Mouse (Mus musculus) embryonic facial prominence, embryonic 12.5 days (tissue): ENCODE measurements around the gene Asic2. TPM values are rescaled to one million over a fixed set of nuclear protein-coding genes. Genes with fewer than 3 reads are reported as not detected.
A peak's percentile ranks its signal among the peaks of the same experiment; 100 is the strongest.

ENCODE experiments used
- ATAC-seq: fragments of 200-750 bp; cut with Nextera tagmentation; 2 replicates; pipeline ENCODE4 v1.8.0; 2017; ENCODE audit not compliant: insufficient number of reproducible peaks, insufficient read depth, low FRiP score, low TSS enrichment
- H3K27ac ChIP-seq: fragments of 300-500 bp; sonication (generic); 2 replicates; pipeline ENCODE4 v1.5.1; 2016; ENCODE audit warnings: mild to moderate bottlenecking
- H3K27me3 ChIP-seq: fragments of 300-500 bp; sonication (generic); 2 replicates; pipeline ENCODE4 v1.6.1; 2016; ENCODE audit warnings: mild to moderate bottlenecking, moderate library complexity
- H3K36me3 ChIP-seq: fragments of 300-500 bp; sonication (generic); 2 replicates; pipeline ENCODE4 v1.6.1; 2016; ENCODE audit warnings: mild to moderate bottlenecking
- H3K4me1 ChIP-seq: fragments of 300-500 bp; sonication (generic); 2 replicates; pipeline ENCODE4 v1.6.1; 2016
- H3K4me2 ChIP-seq: fragments of 300-500 bp; sonication (generic); replicated peaks from 2 replicates; pipeline ENCODE4 v1.6.1; 2016; ENCODE audit warnings: mild to moderate bottlenecking, moderate library complexity
- H3K4me3 ChIP-seq: fragments of 300-500 bp; sonication (generic); 2 replicates; pipeline ENCODE4 v1.5.1; 2016; ENCODE audit warnings: mild to moderate bottlenecking
- H3K9ac ChIP-seq: fragments of 300-500 bp; sonication (generic); 2 replicates; pipeline ENCODE4 v1.6.1; 2016; ENCODE audit warnings: mild to moderate bottlenecking, moderate library complexity
- H3K9me3 ChIP-seq: fragments of 300-500 bp; sonication (generic); 2 replicates; pipeline ENCODE4 v1.6.1; 2016; ENCODE audit warnings: mild to moderate bottlenecking, moderate library complexity
- WGBS: fragments of 180-500 bp; shearing (Covaris S2); methylation state at CpG from one replicate; pipeline ENCODE4 v1.1.7; 2016; 5-methylcytosine and 5-hydroxymethylcytosine counted together
- polyA plus RNA-seq: library from polyadenylated mRNA; unstranded; fragments of >200 nt; fragmentation: Nextera tagmentation; extraction: Ambion mirVana; gene quantifications from 2 replicates; pipeline ENCODE4 v1.2.1, GENCODE M21; 2016

The Asic2 gene
- polyA plus RNA-seq, 1 experiment from 2014 or later = 1.3 TPM

GRCm38 (mm10) chr11:81769691-81770260 lies 198.5 kb downstream of the Asic2 start:
- H3K4me3 ChIP-seq = no peak overlapping the region
- WGBS = 65% methylated on average over 5 of the region's 5 CpGs
- no peak overlapping the region for H3K4me2 ChIP-seq
- no peak overlapping the region for H3K9ac ChIP-seq
- ATAC-seq = no peak
- H3K36me3 ChIP-seq = no peaks in the 10 kb centered on the region
- H3K27me3 ChIP-seq = 0 out of 2 replicates have a peak, but pooled peaks cover 3% of the 10 kb centered on the region
- H3K27ac ChIP-seq = no peak overlapping the region
- no peaks in the 10 kb centered on the region for H3K9me3 ChIP-seq
- H3K4me1 ChIP-seq = 0 out of 2 replicates have a peak, but pooled peaks cover 5% of the 10 kb centered on the region

- no peak overlapping the region for H3K4me2 ChIP-seq
- 92% methylated on average over 2 of the region's 2 CpGs for WGBS
Observed at GRCm38 (mm10) chr11:81768305-81768704, 200.0 kb downstream of the Asic2 start.

GRCm38 (mm10) chr11:81767781-81768180 lies 200.5 kb downstream of the Asic2 start:
- no peak overlapping the region for H3K4me3 ChIP-seq
- 0 out of 2 replicates have a peak, but pooled peaks cover 5% of the 10 kb centered on the region for H3K4me1 ChIP-seq
- ATAC-seq = no peak
- no peak overlapping the region for H3K9ac ChIP-seq
- WGBS = 21% methylated on average over 1 of the region's 1 CpGs
- H3K27ac ChIP-seq = no peak overlapping the region
- H3K9me3 ChIP-seq = no peaks in the 10 kb centered on the region
- H3K27me3 ChIP-seq = 0 out of 2 replicates have a peak, but pooled peaks cover 3% of the 10 kb centered on the region
- H3K4me2 ChIP-seq = no peak overlapping the region
- no peaks in the 10 kb centered on the region for H3K36me3 ChIP-seq

More at GRCm38 (mm10) chr11:81768305-81768704, 200.0 kb downstream of the Asic2 start:
- Histone ChIP-seq H3K36me3 (no peaks in the 10 kb centered on the region), H3K9ac (no peak overlapping the region), H3K4me3 (no peak overlapping the region), H3K4me1 (0 out of 2 replicates have a peak, but pooled peaks cover 5% of the 10 kb centered on the region), H3K27ac (no peak overlapping the region), H3K27me3 (0 out of 2 replicates have a peak, but pooled peaks cover 3% of the 10 kb centered on the region), H3K9me3 (no peaks in the 10 kb centered on the region)
- ATAC-seq = no peak

- 0 out of 2 replicates have a peak, but pooled peaks cover 5% of the 10 kb centered on the region for H3K4me1 ChIP-seq
- H3K9ac ChIP-seq = no peak overlapping the region
- no peak overlapping the region for H3K4me2 ChIP-seq
- H3K4me3 ChIP-seq = no peak overlapping the region
- H3K36me3 ChIP-seq = no peaks in the 10 kb centered on the region
- H3K27me3 ChIP-seq = no peaks in the 10 kb centered on the region
- WGBS = 44% methylated on average over 5 of the region's 5 CpGs
- H3K9me3 ChIP-seq = no peaks in the 10 kb centered on the region
- H3K27ac ChIP-seq = 0 out of 2 replicates have a peak overlapping the region, but pooled peaks have one; percentile 30
- no peak for ATAC-seq
Observed at GRCm38 (mm10) chr11:81765288-81765687, 203.0 kb downstream of the Asic2 start.

- Histone ChIP-seq H3K36me3 (no peaks in the 10 kb centered on the region), H3K9ac (no peak overlapping the region), H3K27me3 (no peaks in the 10 kb centered on the region), H3K4me1 (0 out of 2 replicates have a peak, but pooled peaks cover 5% of the 10 kb centered on the region), H3K27ac (0 out of 2 replicates have a peak overlapping the region, but pooled peaks have one; percentile 30), H3K9me3 (no peaks in the 10 kb centered on the region), H3K4me2 (no peak overlapping the region), H3K4me3 (no peak overlapping the region)
- no peak for ATAC-seq
- WGBS = 14% methylated on average over 3 of the region's 3 CpGs
Observed at GRCm38 (mm10) chr11:81764778-81765177, 203.5 kb downstream of the Asic2 start.

- H3K4me3 ChIP-seq = no peak overlapping the region
- H3K9ac ChIP-seq = no peak overlapping the region
- no peak overlapping the region for H3K27ac ChIP-seq
- 0 out of 2 replicates have a peak, but pooled peaks cover 3% of the 10 kb centered on the region for H3K9me3 ChIP-seq
- H3K4me1 ChIP-seq = no peaks in the 10 kb centered on the region
- no peaks in the 10 kb centered on the region for H3K36me3 ChIP-seq
- ATAC-seq = no peak
- H3K27me3 ChIP-seq = no peaks in the 10 kb centered on the region
- WGBS = 73% methylated on average over 4 of the region's 4 CpGs
- H3K4me2 ChIP-seq = no peak overlapping the region
Observed at GRCm38 (mm10) chr11:81757221-81757620, 211.0 kb downstream of the Asic2 start.

GRCm38 (mm10) chr11:81750876-81751275 lies 217.4 kb downstream of the Asic2 start:
- ATAC-seq = no peak
- H3K27me3 ChIP-seq = no peaks in the 10 kb centered on the region

GRCm38 (mm10) chr11:81750016-81750415 lies 218.2 kb downstream of the Asic2 start:
- no peak overlapping the region for H3K27ac ChIP-seq
- WGBS = 89% methylated on average over 1 of the region's 1 CpGs
- H3K4me3 ChIP-seq = no peak overlapping the region
- no peaks in the 10 kb centered on the region for H3K36me3 ChIP-seq
- no peaks in the 10 kb centered on the region for H3K4me1 ChIP-seq
- H3K27me3 ChIP-seq = no peaks in the 10 kb centered on the region
- no peak overlapping the region for H3K9ac ChIP-seq
- ATAC-seq = no peak
- 0 out of 2 replicates have a peak, but pooled peaks cover 1% of the 10 kb centered on the region for H3K9me3 ChIP-seq
- H3K4me2 ChIP-seq = no peak overlapping the region

More at GRCm38 (mm10) chr11:81750876-81751275, 217.4 kb downstream of the Asic2 start:
- H3K9ac ChIP-seq = no peak overlapping the region
- no peak overlapping the region for H3K27ac ChIP-seq
- H3K36me3 ChIP-seq = no peaks in the 10 kb centered on the region
- H3K4me2 ChIP-seq = no peak overlapping the region
- 0 out of 2 replicates have a peak, but pooled peaks cover 3% of the 10 kb centered on the region for H3K9me3 ChIP-seq
- 90% methylated on average over 5 of the region's 5 CpGs for WGBS
- no peaks in the 10 kb centered on the region for H3K4me1 ChIP-seq
- H3K4me3 ChIP-seq = no peak overlapping the region

GRCm38 (mm10) chr11:81738995-81739394 lies 229.3 kb downstream of the Asic2 start:
- Histone ChIP-seq H3K27ac (no peak overlapping the region), H3K4me1 (no peaks in the 10 kb centered on the region), H3K9ac (no peak overlapping the region), H3K4me3 (no peak overlapping the region), H3K27me3 (no peaks in the 10 kb centered on the region), H3K9me3 (no peaks in the 10 kb centered on the region), H3K4me2 (no peak overlapping the region), H3K36me3 (no peaks in the 10 kb centered on the region)
- no peak for ATAC-seq
- 62% methylated on average over 3 of the region's 3 CpGs for WGBS

- H3K4me2 ChIP-seq = no peak overlapping the region
- no peak for ATAC-seq
- H3K9ac ChIP-seq = no peak overlapping the region
- no peaks in the 10 kb centered on the region for H3K36me3 ChIP-seq
- H3K9me3 ChIP-seq = no peaks in the 10 kb centered on the region
- H3K4me3 ChIP-seq = no peak overlapping the region
- no peaks in the 10 kb centered on the region for H3K27me3 ChIP-seq
- H3K27ac ChIP-seq = no peak overlapping the region
- H3K4me1 ChIP-seq = no peaks in the 10 kb centered on the region
- WGBS = 54% methylated on average over 3 of the region's 3 CpGs
Observed at GRCm38 (mm10) chr11:81737777-81738176, 230.5 kb downstream of the Asic2 start.

GRCm38 (mm10) chr11:81722071-81722470 lies 246.2 kb downstream of the Asic2 start:
- 77% methylated on average over 2 of the region's 2 CpGs for WGBS
- no peak overlapping the region for H3K27ac ChIP-seq
- no peaks in the 10 kb centered on the region for H3K27me3 ChIP-seq
- no peaks in the 10 kb centered on the region for H3K36me3 ChIP-seq
- H3K4me2 ChIP-seq = no peak overlapping the region
- H3K4me3 ChIP-seq = no peak overlapping the region
- H3K9me3 ChIP-seq = no peaks in the 10 kb centered on the region
- H3K4me1 ChIP-seq = no peaks in the 10 kb centered on the region
- no peak overlapping the region for H3K9ac ChIP-seq
- ATAC-seq = no peak

- Histone ChIP-seq H3K9ac (no peak overlapping the region), H3K4me1 (peaks cover 13% of the 10 kb centered on the region), H3K36me3 (no peaks in the 10 kb centered on the region), H3K4me2 (no peak overlapping the region), H3K27ac (peak overlapping the region; percentile 61; the same call in 1 of the 2 replicates), H3K9me3 (no peaks in the 10 kb centered on the region), H3K27me3 (no peaks in the 10 kb centered on the region), H3K4me3 (no peak overlapping the region)
- no peak for ATAC-seq
- 28% methylated on average over 4 of the region's 4 CpGs for WGBS
Observed at GRCm38 (mm10) chr11:81714801-81715200, 253.5 kb downstream of the Asic2 start.
